Mouse (Mus musculus): ENCODE results near the gene Scin. TPM values are rescaled to one million over a fixed set of nuclear protein-coding genes. Genes with fewer than 3 reads are reported as not detected.

The Scin gene
- polyA plus RNA-seq, 1 experiment: not detected

- H3K27me3 ChIP-seq (ENCODE audit: control insufficient read depth, insufficient read depth, insufficient read length): no peaks in the 10 kb centered on the region
- no peak for TF ChIP-seq MYOG (IDR thresholded peaks at IDR 0.05; ENCODE audit: control insufficient read depth, extremely low read depth, insufficient read length)
- no peak for TF ChIP-seq MAX (IDR thresholded peaks at IDR 0.05)
- TF ChIP-seq FOSL1 (IDR thresholded peaks at IDR 0.05; ENCODE audit: insufficient read depth, low read length, poor library complexity, severe bottlenecking): no peak
- TF ChIP-seq CEBPB (IDR thresholded peaks at IDR 0.05; ENCODE audit: low read depth): no peak
- TF ChIP-seq CTCF (IDR thresholded peaks at IDR 0.05; ENCODE audit: control insufficient read depth, insufficient read depth, insufficient read length): no peak
- TF ChIP-seq USF1 (IDR thresholded peaks at IDR 0.05; ENCODE audit: low read depth): no peak
- TF ChIP-seq MYOD1 (IDR thresholded peaks at IDR 0.05; ENCODE audit: control insufficient read depth, insufficient read length, low read depth): no peak
- no peak overlapping the region for H3ac ChIP-seq (ENCODE audit: control insufficient read depth, insufficient read length, low read depth)
- no peaks in the 10 kb centered on the region for H3K79me3 ChIP-seq (ENCODE audit: low read depth)
- H3K4me3 ChIP-seq (ENCODE audit: insufficient read depth, poor library complexity, severe bottlenecking): no peak overlapping the region
- no peaks in the 10 kb centered on the region for H3K36me3 ChIP-seq (ENCODE audit: control insufficient read depth, insufficient read depth)
- H3K79me2 ChIP-seq (ENCODE audit: control insufficient read depth, insufficient read depth): no peaks in the 10 kb centered on the region
Measured at GRCm38 (mm10) chr12:40118872-40119271, 15.2 kb downstream of the Scin start.

GRCm38 (mm10) chr12:40117045-40117444, 17.0 kb downstream of the Scin start:
- no peaks in the 10 kb centered on the region for H3K79me2 ChIP-seq (ENCODE audit: control insufficient read depth, insufficient read depth)
- H3K4me3 ChIP-seq (ENCODE audit: insufficient read depth, poor library complexity, severe bottlenecking): no peak overlapping the region
- H3ac ChIP-seq (ENCODE audit: control insufficient read depth, insufficient read length, low read depth): no peak overlapping the region
- H3K36me3 ChIP-seq (ENCODE audit: control insufficient read depth, insufficient read depth): no peaks in the 10 kb centered on the region
- no peaks in the 10 kb centered on the region for H3K27me3 ChIP-seq (ENCODE audit: control insufficient read depth, insufficient read depth, insufficient read length)
- TF ChIP-seq CEBPB (IDR thresholded peaks at IDR 0.05; ENCODE audit: low read depth): no peak
- no peaks in the 10 kb centered on the region for H3K79me3 ChIP-seq (ENCODE audit: low read depth)

GRCm38 (mm10) chr12:40116214-40116613, 17.8 kb downstream of the Scin start:
- no peak for TF ChIP-seq MYOG (IDR thresholded peaks at IDR 0.05; ENCODE audit: control insufficient read depth, extremely low read depth, insufficient read length)
- TF ChIP-seq MAX (IDR thresholded peaks at IDR 0.05): no peak
- TF ChIP-seq FOSL1 (IDR thresholded peaks at IDR 0.05; ENCODE audit: insufficient read depth, low read length, poor library complexity, severe bottlenecking): no peak
- no peak for TF ChIP-seq USF1 (IDR thresholded peaks at IDR 0.05; ENCODE audit: low read depth)
- TF ChIP-seq MYOD1 (IDR thresholded peaks at IDR 0.05; ENCODE audit: control insufficient read depth, insufficient read length, low read depth): no peak
- no peak for TF ChIP-seq CEBPB (IDR thresholded peaks at IDR 0.05; ENCODE audit: low read depth)
- TF ChIP-seq CTCF (IDR thresholded peaks at IDR 0.05; ENCODE audit: control insufficient read depth, insufficient read depth, insufficient read length): no peak
- no peaks in the 10 kb centered on the region for H3K79me2 ChIP-seq (ENCODE audit: control insufficient read depth, insufficient read depth)
- no peaks in the 10 kb centered on the region for H3K27me3 ChIP-seq (ENCODE audit: control insufficient read depth, insufficient read depth, insufficient read length)
- H3ac ChIP-seq (ENCODE audit: control insufficient read depth, insufficient read length, low read depth): no peak overlapping the region
- no peaks in the 10 kb centered on the region for H3K79me3 ChIP-seq (ENCODE audit: low read depth)
- no peak overlapping the region for H3K4me3 ChIP-seq (ENCODE audit: insufficient read depth, poor library complexity, severe bottlenecking)
- no peaks in the 10 kb centered on the region for H3K36me3 ChIP-seq (ENCODE audit: control insufficient read depth, insufficient read depth)

DNA sequence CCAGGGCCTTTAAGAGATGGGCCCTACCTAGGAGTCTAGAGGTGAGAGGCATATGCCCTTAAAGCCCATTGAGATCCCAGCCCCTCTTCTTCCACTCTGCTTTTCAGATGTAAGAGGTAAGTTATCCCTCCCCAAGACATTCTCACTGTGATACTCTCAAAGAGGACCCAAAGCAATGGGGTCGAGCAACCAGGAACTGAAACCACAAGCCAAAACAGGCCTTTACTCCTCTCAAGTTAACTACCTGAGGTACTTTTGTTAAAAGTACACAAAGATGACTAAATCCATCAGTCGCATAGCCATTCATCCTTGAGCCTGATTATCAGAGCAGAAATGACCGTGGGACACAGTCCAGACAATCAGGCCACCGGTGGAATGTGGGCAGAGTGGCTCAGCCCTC, 19.1 kb downstream of the Scin start:
- Histone ChIP-seq H3ac (ENCODE audit: control insufficient read depth, insufficient read length, low read depth) (no peak overlapping the region), H3K4me3 (ENCODE audit: insufficient read depth, poor library complexity, severe bottlenecking) (no peak overlapping the region), H3K36me3 (ENCODE audit: control insufficient read depth, insufficient read depth) (no peaks in the 10 kb centered on the region), H3K79me3 (ENCODE audit: low read depth) (no peaks in the 10 kb centered on the region), H3K27me3 (ENCODE audit: control insufficient read depth, insufficient read depth, insufficient read length) (no peaks in the 10 kb centered on the region), H3K79me2 (ENCODE audit: control insufficient read depth, insufficient read depth) (no peaks in the 10 kb centered on the region)
- TF ChIP-seq MAX (IDR thresholded peaks at IDR 0.05): no peak
- TF ChIP-seq CTCF (IDR thresholded peaks at IDR 0.05; ENCODE audit: control insufficient read depth, insufficient read depth, insufficient read length): no peak
- no peak for TF ChIP-seq FOSL1 (IDR thresholded peaks at IDR 0.05; ENCODE audit: insufficient read depth, low read length, poor library complexity, severe bottlenecking)
- no peak for TF ChIP-seq USF1 (IDR thresholded peaks at IDR 0.05; ENCODE audit: low read depth)
- TF ChIP-seq MYOD1 (IDR thresholded peaks at IDR 0.05; ENCODE audit: control insufficient read depth, insufficient read length, low read depth): no peak
- TF ChIP-seq MYOG (IDR thresholded peaks at IDR 0.05; ENCODE audit: control insufficient read depth, extremely low read depth, insufficient read length): no peak
- TF ChIP-seq CEBPB (IDR thresholded peaks at IDR 0.05; ENCODE audit: low read depth): no peak

DNA sequence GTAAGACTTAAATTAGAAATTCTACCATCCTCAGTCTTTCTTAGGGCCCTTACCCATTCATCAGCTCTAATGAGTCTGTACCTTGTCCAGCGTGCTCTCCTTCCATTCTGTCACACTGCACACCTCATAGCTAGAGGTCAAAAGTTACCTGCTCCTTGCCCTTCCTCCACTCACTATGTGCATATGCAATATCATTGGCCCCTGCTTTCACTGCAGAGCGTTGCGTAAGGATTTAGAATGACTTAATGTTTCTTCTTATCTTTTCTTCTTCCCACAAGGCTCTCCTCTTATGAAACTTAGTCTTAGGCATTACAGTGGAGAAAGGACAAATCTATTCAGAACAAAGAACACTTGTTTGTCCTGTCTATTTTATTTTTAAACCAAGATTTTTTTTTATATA, 20.0 kb downstream of the Scin start:
- TF ChIP-seq MAX (IDR thresholded peaks at IDR 0.05) (no peak), FOSL1 (IDR thresholded peaks at IDR 0.05; ENCODE audit: insufficient read depth, low read length, poor library complexity, severe bottlenecking) (no peak), MYOD1 (IDR thresholded peaks at IDR 0.05; ENCODE audit: control insufficient read depth, insufficient read length, low read depth) (no peak), MYOG (IDR thresholded peaks at IDR 0.05; ENCODE audit: control insufficient read depth, extremely low read depth, insufficient read length) (no peak), CTCF (IDR thresholded peaks at IDR 0.05; ENCODE audit: control insufficient read depth, insufficient read depth, insufficient read length) (no peak), USF1 (IDR thresholded peaks at IDR 0.05; ENCODE audit: low read depth) (no peak), CEBPB (IDR thresholded peaks at IDR 0.05; ENCODE audit: low read depth) (no peak)
- Histone ChIP-seq H3K36me3 (ENCODE audit: control insufficient read depth, insufficient read depth) (no peaks in the 10 kb centered on the region), H3K4me3 (ENCODE audit: insufficient read depth, poor library complexity, severe bottlenecking) (no peak overlapping the region), H3K27me3 (ENCODE audit: control insufficient read depth, insufficient read depth, insufficient read length) (no peaks in the 10 kb centered on the region), H3K79me2 (ENCODE audit: control insufficient read depth, insufficient read depth) (no peaks in the 10 kb centered on the region), H3K79me3 (ENCODE audit: low read depth) (no peaks in the 10 kb centered on the region), H3ac (ENCODE audit: control insufficient read depth, insufficient read length, low read depth) (no peak overlapping the region)

- Histone ChIP-seq H3K36me3 (ENCODE audit: control insufficient read depth, insufficient read depth) (no peaks in the 10 kb centered on the region), H3K4me3 (ENCODE audit: insufficient read depth, poor library complexity, severe bottlenecking) (no peak overlapping the region), H3ac (ENCODE audit: control insufficient read depth, insufficient read length, low read depth) (no peak overlapping the region), H3K79me3 (ENCODE audit: low read depth) (no peaks in the 10 kb centered on the region), H3K27me3 (ENCODE audit: control insufficient read depth, insufficient read depth, insufficient read length) (no peaks in the 10 kb centered on the region), H3K79me2 (ENCODE audit: control insufficient read depth, insufficient read depth) (no peaks in the 10 kb centered on the region)
- TF ChIP-seq FOSL1 (IDR thresholded peaks at IDR 0.05; ENCODE audit: insufficient read depth, low read length, poor library complexity, severe bottlenecking) (no peak), CTCF (IDR thresholded peaks at IDR 0.05; ENCODE audit: control insufficient read depth, insufficient read depth, insufficient read length) (no peak), MYOG (IDR thresholded peaks at IDR 0.05; ENCODE audit: control insufficient read depth, extremely low read depth, insufficient read length) (no peak), MAX (IDR thresholded peaks at IDR 0.05) (no peak), MYOD1 (IDR thresholded peaks at IDR 0.05; ENCODE audit: control insufficient read depth, insufficient read length, low read depth) (no peak)
Measured at GRCm38 (mm10) chr12:40113605-40114004, 20.4 kb downstream of the Scin start.

All from C2C12 (cell line).